Mouse (Mus musculus) embryo, embryonic 10.5 days (tissue): ENCODE measurements around the gene Ahdc1.

Source experiments
- DNase-seq: peaks from one replicate; pipeline ENCODE4 v3.0.0-alpha.2; 2015; ENCODE audit warnings: low spot score

Ahdc1 gene

GRCm38 (mm10) chr4:133017597-133018262 is 6.7 kb downstream of the Ahdc1 start:
- no peak for DNase-seq

GRCm38 (mm10) chr4:133018263-133018798 is 7.3 kb downstream of the Ahdc1 start:
- no peak for DNase-seq

GRCm38 (mm10) chr4:133020721-133021120 is 9.7 kb downstream of the Ahdc1 start:
- DNase-seq, result no peak

- peak; percentile 73 for DNase-seq
Measured at GRCm38 (mm10) chr4:133021181-133021671, 10.2 kb downstream of the Ahdc1 start.

GRCm38 (mm10) chr4:133022217-133022616 is 11.2 kb downstream of the Ahdc1 start:
- DNase-seq, result peak; percentile 55

- DNase-seq, result peak; percentile 47
Measured at GRCm38 (mm10) chr4:133022954-133023635, 12.0 kb downstream of the Ahdc1 start.

- DNase-seq, result no peak
Measured at GRCm38 (mm10) chr4:133023636-133024035, 12.6 kb downstream of the Ahdc1 start.

- DNase-seq, result peak; percentile 34
Measured at GRCm38 (mm10) chr4:133024404-133024803, 13.3 kb downstream of the Ahdc1 start.

- no peak for DNase-seq
Measured at GRCm38 (mm10) chr4:133024969-133025685, 14.1 kb downstream of the Ahdc1 start.

- no peak for DNase-seq
Measured at GRCm38 (mm10) chr4:133026272-133026671, 15.2 kb downstream of the Ahdc1 start.

GRCm38 (mm10) chr4:133026826-133027375 is 15.8 kb downstream of the Ahdc1 start:
- no peak for DNase-seq

GRCm38 (mm10) chr4:133027721-133028120 is 16.7 kb downstream of the Ahdc1 start:
- DNase-seq, result no peak

GRCm38 (mm10) chr4:133028193-133028592 is 17.1 kb downstream of the Ahdc1 start:
- DNase-seq, result no peak

GRCm38 (mm10) chr4:133028875-133029274 is 17.8 kb downstream of the Ahdc1 start:
- no peak for DNase-seq

- no peak for DNase-seq
Measured at GRCm38 (mm10) chr4:133032410-133033095, 21.5 kb downstream of the Ahdc1 start.

- DNase-seq, result no peak
Measured at GRCm38 (mm10) chr4:133034478-133034877, 23.4 kb downstream of the Ahdc1 start.

- DNase-seq, result no peak
Measured at GRCm38 (mm10) chr4:133035446-133035845, 24.4 kb downstream of the Ahdc1 start.

- no peak for DNase-seq
Measured at GRCm38 (mm10) chr4:133035946-133036345, 24.9 kb downstream of the Ahdc1 start.

- DNase-seq, result no peak
Measured at GRCm38 (mm10) chr4:133037293-133037692, 26.2 kb downstream of the Ahdc1 start.

- DNase-seq, result no peak
Measured at GRCm38 (mm10) chr4:133037798-133038197, 26.7 kb downstream of the Ahdc1 start.

GRCm38 (mm10) chr4:133038521-133039115 is 27.6 kb downstream of the Ahdc1 start:
- peak; percentile 72 for DNase-seq
